Mouse (Mus musculus): Measurements from ENCODE around the gene Cyth3.

DNA sequence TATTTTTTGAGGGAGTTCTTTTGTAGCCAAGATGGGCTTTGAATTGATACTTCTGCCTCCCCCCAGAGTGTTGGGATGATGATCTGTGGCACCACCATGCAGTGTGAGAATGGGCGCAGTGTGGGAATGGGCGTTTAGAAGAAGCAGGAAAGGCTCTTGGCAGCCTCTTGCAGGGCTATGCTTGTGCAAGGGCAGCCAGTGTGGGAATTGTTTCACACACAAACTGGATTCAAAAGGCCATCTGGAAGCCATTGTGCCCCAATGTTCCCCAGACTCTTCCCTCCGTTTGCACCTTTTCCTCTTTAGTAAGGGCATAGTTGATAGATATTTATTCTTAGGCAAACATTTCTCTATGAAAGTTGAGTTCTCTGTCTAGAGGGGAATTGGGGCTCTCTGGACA lies 19.3 kb downstream of the Cyth3 start:
- no peak for TF ChIP-seq POLR2A (IDR thresholded peaks at IDR 0.05; ENCODE audit: borderline replicate concordance, insufficient read depth, low read length)
- TF ChIP-seq CTCF (IDR thresholded peaks at IDR 0.05; ENCODE audit: borderline replicate concordance, insufficient read depth, low read depth, low read length): no peak

Measured in cerebellum, adult 2 months (tissue).